Mouse (Mus musculus): ENCODE measurements around the gene Hoxa11. TPM values are rescaled to one million over a fixed set of nuclear protein-coding genes. Genes with fewer than 3 reads are reported as not detected.

Hoxa11 gene
- polyA plus RNA-seq, 1 experiment, result not detected

DNA sequence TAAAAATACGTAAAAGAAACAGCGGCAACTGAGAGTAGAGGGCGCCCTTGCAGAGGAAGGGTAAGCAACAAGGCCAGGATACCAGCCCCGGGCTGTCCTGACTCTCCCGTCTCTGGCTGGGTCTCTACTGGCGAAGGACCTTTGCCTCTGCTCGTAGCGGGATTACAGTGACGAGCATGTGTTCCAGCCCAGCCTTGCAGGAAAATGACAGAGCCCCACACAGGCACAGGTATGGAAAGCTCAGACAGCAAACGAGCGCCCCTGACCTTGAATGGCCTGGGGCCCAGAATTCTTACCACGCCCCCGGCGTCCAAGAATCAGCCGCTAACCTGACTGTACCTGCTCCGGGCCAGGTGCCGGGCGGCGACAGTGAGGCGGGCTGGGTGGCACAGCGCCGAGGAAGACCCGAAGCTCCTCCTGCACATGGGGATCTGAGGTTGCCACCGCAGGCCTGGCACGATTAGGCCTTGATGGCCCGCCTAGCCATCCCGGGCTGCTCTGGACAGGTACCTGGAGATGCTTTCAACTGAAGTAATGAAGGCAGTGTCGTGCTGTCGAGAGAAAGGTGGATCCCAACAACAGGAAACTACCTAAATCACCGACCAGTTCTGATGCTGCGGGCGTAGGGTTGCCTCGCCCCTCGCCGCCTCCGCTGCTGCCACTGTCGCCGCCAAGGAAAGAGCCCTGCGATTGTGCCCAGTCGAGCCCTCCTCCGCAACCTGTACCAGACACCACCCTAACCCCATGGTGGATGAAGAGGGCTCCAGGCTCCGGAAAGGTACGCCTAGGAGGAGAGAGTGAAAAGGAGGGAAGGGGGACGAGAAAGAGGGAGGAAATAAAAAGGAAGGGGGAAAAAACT lies 15.8 kb downstream of the Hoxa11 start:
- no peak overlapping the region for H3K27ac ChIP-seq (ENCODE audit: control insufficient read depth, insufficient read depth, low read length)
- 3% methylated on average over 44 of the region's 44 CpGs for WGBS
- DNase-seq, result no peak
- H3K36me3 ChIP-seq (ENCODE audit: control insufficient read depth, insufficient read depth, low read length), result no peaks in the 10 kb centered on the region
- H3K4me3 ChIP-seq (ENCODE audit: control insufficient read depth, insufficient read depth, low read length), result no peak overlapping the region
- H3K27me3 ChIP-seq (ENCODE audit: control insufficient read depth, insufficient read depth, low read length), result peaks cover 51% of the 10 kb centered on the region
- peaks cover 5% of the 10 kb centered on the region; the same call in 1 of the 2 replicates for H3K4me1 ChIP-seq (replicated peaks; ENCODE audit: control insufficient read depth, insufficient read depth, low read length)
- TF ChIP-seq POLR2A (IDR thresholded peaks at IDR 0.05; ENCODE audit: control insufficient read depth, extremely low read depth, insufficient read depth, low read length, poor library complexity) (no peak), CTCF (IDR thresholded peaks at IDR 0.05; ENCODE audit: borderline replicate concordance, control insufficient read depth, extremely low read depth, insufficient read depth, low read length, poor library complexity) (no peak)

DNA sequence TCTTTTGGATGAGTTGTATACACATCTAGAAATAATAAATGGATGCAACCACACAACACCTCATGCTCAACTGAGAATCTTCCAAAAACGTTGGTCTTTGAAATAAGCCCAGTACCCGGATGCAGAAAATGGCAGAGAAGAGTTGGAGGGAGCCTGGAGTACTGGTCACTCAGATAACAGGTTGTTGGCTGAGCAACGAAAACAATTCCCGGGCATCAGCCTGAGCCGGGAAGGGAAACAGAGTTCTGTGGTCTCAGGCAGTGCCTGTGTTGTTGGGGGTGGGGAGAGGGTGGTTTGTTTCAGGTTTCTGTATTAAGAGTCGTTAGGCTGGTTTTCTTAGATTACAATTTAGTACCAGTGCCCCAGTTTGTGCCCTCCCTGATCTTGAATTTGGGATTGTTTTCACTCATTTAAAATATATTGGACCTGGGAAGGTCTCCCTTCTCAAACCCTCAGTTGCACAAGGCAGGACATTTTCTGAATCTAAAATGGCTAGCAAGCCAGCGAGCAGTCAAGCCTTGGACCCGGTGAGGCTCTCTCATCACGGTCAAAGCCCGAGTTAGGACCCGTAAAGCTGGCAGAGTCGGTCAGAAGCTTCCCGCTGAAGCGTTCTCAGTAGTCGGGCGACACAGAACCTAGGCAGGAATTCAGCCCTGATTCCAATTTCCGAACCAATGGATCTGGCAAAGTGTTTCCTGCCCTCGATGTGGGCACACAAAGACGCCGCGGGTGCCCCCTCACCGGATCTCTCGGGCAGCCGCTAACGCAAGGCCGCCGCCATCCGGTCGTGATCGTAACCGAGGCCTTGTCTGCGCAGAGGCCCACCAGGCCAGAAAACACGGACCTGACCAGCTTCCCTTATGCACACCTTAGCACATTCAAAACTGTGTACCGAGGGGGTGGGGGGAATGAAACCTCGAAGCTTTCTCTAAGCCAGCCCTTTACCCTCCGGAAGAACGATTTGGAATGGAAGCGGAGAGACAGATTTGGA lies 16.8 kb downstream of the Hoxa11 start:
- WGBS, result 3% methylated on average over 38 of the region's 38 CpGs
- H3K4me1 ChIP-seq (replicated peaks; ENCODE audit: control insufficient read depth, insufficient read depth, low read length), result no peaks in the 10 kb centered on the region; the same call in 1 of the 2 replicates
- no peaks in the 10 kb centered on the region for H3K36me3 ChIP-seq (ENCODE audit: control insufficient read depth, insufficient read depth, low read length)
- peaks cover 44% of the 10 kb centered on the region for H3K27me3 ChIP-seq (ENCODE audit: control insufficient read depth, insufficient read depth, low read length)
- no peak overlapping the region for H3K4me3 ChIP-seq (ENCODE audit: control insufficient read depth, insufficient read depth, low read length)
- no peak for DNase-seq
- no peak overlapping the region for H3K27ac ChIP-seq (ENCODE audit: control insufficient read depth, insufficient read depth, low read length)
- TF ChIP-seq POLR2A (IDR thresholded peaks at IDR 0.05; ENCODE audit: control insufficient read depth, extremely low read depth, insufficient read depth, low read length, poor library complexity), result no peak
- TF ChIP-seq CTCF (IDR thresholded peaks at IDR 0.05; ENCODE audit: borderline replicate concordance, control insufficient read depth, extremely low read depth, insufficient read depth, low read length, poor library complexity), result no peak

GRCm38 (mm10) chr6:52227470-52228222 lies 18.0 kb downstream of the Hoxa11 start:
- Histone ChIP-seq H3K36me3 (ENCODE audit: control insufficient read depth, insufficient read depth, low read length) (no peaks in the 10 kb centered on the region), H3K4me3 (ENCODE audit: control insufficient read depth, insufficient read depth, low read length) (no peak overlapping the region), H3K4me1 (replicated peaks; ENCODE audit: control insufficient read depth, insufficient read depth, low read length) (no peaks in the 10 kb centered on the region; the same call in 1 of the 2 replicates), H3K27ac (ENCODE audit: control insufficient read depth, insufficient read depth, low read length) (no peak overlapping the region), H3K27me3 (ENCODE audit: control insufficient read depth, insufficient read depth, low read length) (peaks cover 42% of the 10 kb centered on the region)
- 60% methylated on average over 11 of the region's 11 CpGs for WGBS
- TF ChIP-seq CTCF (IDR thresholded peaks at IDR 0.05; ENCODE audit: borderline replicate concordance, control insufficient read depth, extremely low read depth, insufficient read depth, low read length, poor library complexity), result no peak
- no peak for TF ChIP-seq POLR2A (IDR thresholded peaks at IDR 0.05; ENCODE audit: control insufficient read depth, extremely low read depth, insufficient read depth, low read length, poor library complexity)
- DNase-seq, result no peak

GRCm38 (mm10) chr6:52226569-52227257 lies 18.9 kb downstream of the Hoxa11 start:
- Histone ChIP-seq H3K36me3 (ENCODE audit: control insufficient read depth, insufficient read depth, low read length) (no peaks in the 10 kb centered on the region), H3K4me1 (replicated peaks; ENCODE audit: control insufficient read depth, insufficient read depth, low read length) (no peaks in the 10 kb centered on the region; the same call in 1 of the 2 replicates), H3K27ac (ENCODE audit: control insufficient read depth, insufficient read depth, low read length) (no peak overlapping the region), H3K27me3 (ENCODE audit: control insufficient read depth, insufficient read depth, low read length) (peaks cover 38% of the 10 kb centered on the region), H3K4me3 (ENCODE audit: control insufficient read depth, insufficient read depth, low read length) (no peak overlapping the region)
- TF ChIP-seq CTCF (IDR thresholded peaks at IDR 0.05; ENCODE audit: borderline replicate concordance, control insufficient read depth, extremely low read depth, insufficient read depth, low read length, poor library complexity) (no peak), POLR2A (IDR thresholded peaks at IDR 0.05; ENCODE audit: control insufficient read depth, extremely low read depth, insufficient read depth, low read length, poor library complexity) (no peak)
- 20% methylated on average over 26 of the region's 26 CpGs for WGBS
- DNase-seq, result no peak

GRCm38 (mm10) chr6:52225612-52226568 lies 19.7 kb downstream of the Hoxa11 start:
- no peak overlapping the region for H3K27ac ChIP-seq (ENCODE audit: control insufficient read depth, insufficient read depth, low read length)
- peaks cover 2% of the 10 kb centered on the region; the same call in 1 of the 2 replicates for H3K4me1 ChIP-seq (replicated peaks; ENCODE audit: control insufficient read depth, insufficient read depth, low read length)
- no peak for DNase-seq
- WGBS, result 1% methylated on average over 69 of the region's 69 CpGs
- H3K36me3 ChIP-seq (ENCODE audit: control insufficient read depth, insufficient read depth, low read length), result no peaks in the 10 kb centered on the region
- no peak for TF ChIP-seq POLR2A (IDR thresholded peaks at IDR 0.05; ENCODE audit: control insufficient read depth, extremely low read depth, insufficient read depth, low read length, poor library complexity)
- no peak for TF ChIP-seq CTCF (IDR thresholded peaks at IDR 0.05; ENCODE audit: borderline replicate concordance, control insufficient read depth, extremely low read depth, insufficient read depth, low read length, poor library complexity)
- H3K4me3 ChIP-seq (ENCODE audit: control insufficient read depth, insufficient read depth, low read length), result no peak overlapping the region
- H3K27me3 ChIP-seq (ENCODE audit: control insufficient read depth, insufficient read depth, low read length), result peaks cover 38% of the 10 kb centered on the region

Measured in thymus, adult 2 months (tissue).